Mouse (Mus musculus) left cerebral cortex, postnatal 10 days (tissue): ENCODE results near the gene Gm10490. TPM values are rescaled to one million over a fixed set of nuclear protein-coding genes. Genes with fewer than 3 reads are reported as not detected.
A peak's percentile ranks its signal among the peaks of the same experiment; 100 is the strongest.

Experiments used
- DNase-seq, 2 experiments: peaks; one replicate each; pipeline ENCODE4 v3.0.0; 2021 to 2022; ENCODE audit warnings: low spot score in 2 of 2, mixed read lengths in 1 of 2; ENCODE audit errors: extremely low spot score in 1 of 2
- intact Hi-C: fragments of 180-260 bp; cut with DNase I; formaldehyde crosslinking; loops from one replicate; pipeline ENCODE4 v1.15.1; 2025
- total RNA-seq, 2 experiments: library from RNA; stranded (reverse); gene quantifications; 2 replicates each; pipeline ENCODE4 v1.2.3; 2021

Gm10490 gene
- total RNA-seq, 2 experiments from 2014 or later: not detected

GRCm38 (mm10) chrX:7919601-7920383 lies 10.4 kb downstream of the Gm10490 start, which contains the start of gene Pcsk1n:
Pcsk1n (plus strand) TSS chrX:7919822.
- intact Hi-C loops: loop anchor here (5.0 kb wide), 1 partner anchor 98 kb away; the partner anchor contains the start of gene Glod5
- DNase-seq: peak; percentile 31 to 66

GRCm38 (mm10) chrX:7922032-7922431 lies 12.7 kb downstream of the Gm10490 start:
- intact Hi-C loops: no loop called here
- no peak for DNase-seq

GRCm38 (mm10) chrX:7926266-7926665 lies 16.9 kb downstream of the Gm10490 start:
- intact Hi-C loops: no loop called here
- DNase-seq: no peak

GRCm38 (mm10) chrX:7927116-7927515 lies 17.8 kb downstream of the Gm10490 start:
- intact Hi-C loops: no loop called here
- no peak for DNase-seq

- intact Hi-C loops: no loop called here
- no peak for DNase-seq
These were observed 19.0 kb downstream of the Gm10490 start, which contains the start of gene Eras for GRCm38 (mm10) chrX:7928270-7928790. Eras (minus strand) TSS chrX:7928607.

- intact Hi-C loops: no loop called here
- no peak for DNase-seq
These were observed 27.5 kb downstream of the Gm10490 start for GRCm38 (mm10) chrX:7936874-7937273.

GRCm38 (mm10) chrX:7937667-7938066 lies 28.3 kb downstream of the Gm10490 start:
- no peak for DNase-seq
- intact Hi-C loops: no loop called here

- intact Hi-C loops: no loop called here
- no peak for DNase-seq
These were observed 36.3 kb downstream of the Gm10490 start for GRCm38 (mm10) chrX:7945618-7946017.

- DNase-seq: peak in 1 of 2 experiments; percentile 43
- intact Hi-C loops: no loop called here
These were observed 38.0 kb downstream of the Gm10490 start, which contains the start of gene Hdac6 for GRCm38 (mm10) chrX:7947108-7947899. Hdac6 (minus strand) TSS chrX:7947889.

GRCm38 (mm10) chrX:7947900-7948492 lies 38.7 kb downstream of the Gm10490 start:
- peak; percentile 91 to 96 for DNase-seq

GRCm38 (mm10) chrX:7950091-7950490 lies 40.7 kb downstream of the Gm10490 start:
- intact Hi-C loops: no loop called here
- no peak for DNase-seq

More at GRCm38 (mm10) chrX:7947900-7948492, 38.7 kb downstream of the Gm10490 start:
- intact Hi-C loops: no loop called here

- intact Hi-C loops: no loop called here
- DNase-seq: no peak
These were observed 49.5 kb downstream of the Gm10490 start for GRCm38 (mm10) chrX:7958868-7959267.

Other genes with a start within 250 kb of the Gm10490 start
- gene Plp2, start 238.2 kb upstream of the Gm10490 start, total RNA-seq: 10 to 100 TPM; 15.6 to 18.1 TPM
- under 1 TPM; 0.12 to 0.34 TPM for gene Magix, start 228.3 kb upstream of the Gm10490 start, total RNA-seq
- 10 to 100 TPM; 37.1 to 39.3 TPM for gene Gpkow, start 212.4 kb upstream of the Gm10490 start, total RNA-seq
- 10 to 100 TPM; 38.5 to 43.3 TPM for gene Wdr45, start 195.2 kb upstream of the Gm10490 start, total RNA-seq
- under 1 TPM in 1 of 2 experiments, not detected in 1; 0.69 TPM for gene Gm45208, start 187.3 kb upstream of the Gm10490 start, total RNA-seq
- gene Praf2, start 181.1 kb upstream of the Gm10490 start, total RNA-seq: 100 to 1,000 TPM in 1 of 2 experiments, 10 to 100 TPM in 1; 97.3 to 105 TPM
- 10 to 100 TPM; 28.9 to 29.7 TPM for gene Ccdc120, start 158.6 kb upstream of the Gm10490 start, total RNA-seq
- gene Tfe3, start 147.0 kb upstream of the Gm10490 start, total RNA-seq: 10 to 100 TPM; 30.0 to 35.6 TPM
- 10 to 100 TPM; 79.5 to 84.6 TPM for gene Gripap1, start 119.8 kb upstream of the Gm10490 start, total RNA-seq
- 10 to 100 TPM; 10.9 to 11.3 TPM for gene Kcnd1, start 87.3 kb upstream of the Gm10490 start, total RNA-seq
- gene Otud5, start 68.2 kb upstream of the Gm10490 start, total RNA-seq: 10 to 100 TPM; 64.5 to 65.6 TPM
- 10 to 100 TPM; 43.7 to 44.9 TPM for gene Pim2, start 31.3 kb upstream of the Gm10490 start, total RNA-seq
- gene Slc35a2, start 25.5 kb upstream of the Gm10490 start, total RNA-seq: 10 to 100 TPM; 43.4 to 47.5 TPM
- 10 to 100 TPM; 77.7 to 81.3 TPM for gene Pqbp1, start 10.3 kb upstream of the Gm10490 start, total RNA-seq
- 10 to 100 TPM; 25.5 to 34.1 TPM for gene Timm17b, start 10.2 kb upstream of the Gm10490 start, total RNA-seq
- not detected for gene Gm10491, start 1.7 kb upstream of the Gm10490 start, total RNA-seq
- gene Pcsk1n, start 10.3 kb downstream of the Gm10490 start, total RNA-seq: 100 to 1,000 TPM; 287 to 317 TPM
- not detected for gene Eras, start 19.1 kb downstream of the Gm10490 start, total RNA-seq
- gene Hdac6, start 38.3 kb downstream of the Gm10490 start, total RNA-seq: 10 to 100 TPM; 59.7 to 65.0 TPM
- not detected for gene Gata1, start 68.5 kb downstream of the Gm10490 start, total RNA-seq
- gene Glod5, start 109.0 kb downstream of the Gm10490 start, total RNA-seq: under 1 TPM; 0.57 to 0.73 TPM
- 10 to 100 TPM; 34.3 to 36.7 TPM for gene Suv39h1, start 165.2 kb downstream of the Gm10490 start, total RNA-seq
- 1 to 10 TPM; 1.4 to 1.5 TPM for gene Was, start 181.0 kb downstream of the Gm10490 start, total RNA-seq
- 100 to 1,000 TPM; 231 to 242 TPM for gene Wdr13, start 223.3 kb downstream of the Gm10490 start, total RNA-seq
- 100 to 1,000 TPM; 268 to 306 TPM for gene Rbm3, start 236.3 kb downstream of the Gm10490 start, total RNA-seq